Mouse (Mus musculus): Measurements from ENCODE around the gene Gm16253.

GRCm38 (mm10) chr3:96547389-96547960, 29.3 kb upstream of the Gm16253 start:
- peak; percentile 81; the same call in 1 of the 2 replicates for TF ChIP-seq CTCF (IDR thresholded peaks at IDR 0.05; ENCODE audit: extremely low read depth, insufficient read length, insufficient replicate concordance, low read depth, low read length)
- TF ChIP-seq POLR2A (IDR thresholded peaks at IDR 0.05; ENCODE audit: low read depth, low read length) = no peak
